Mouse (Mus musculus): Measurements from ENCODE around the gene Ncdn. TPM values are rescaled to one million over a fixed set of nuclear protein-coding genes. Genes with fewer than 3 reads are reported as not detected.

Ncdn gene
- polyA plus RNA-seq (2012; rRNA removed), result 31.5 and 31.9 TPM in 2 replicates

DNA sequence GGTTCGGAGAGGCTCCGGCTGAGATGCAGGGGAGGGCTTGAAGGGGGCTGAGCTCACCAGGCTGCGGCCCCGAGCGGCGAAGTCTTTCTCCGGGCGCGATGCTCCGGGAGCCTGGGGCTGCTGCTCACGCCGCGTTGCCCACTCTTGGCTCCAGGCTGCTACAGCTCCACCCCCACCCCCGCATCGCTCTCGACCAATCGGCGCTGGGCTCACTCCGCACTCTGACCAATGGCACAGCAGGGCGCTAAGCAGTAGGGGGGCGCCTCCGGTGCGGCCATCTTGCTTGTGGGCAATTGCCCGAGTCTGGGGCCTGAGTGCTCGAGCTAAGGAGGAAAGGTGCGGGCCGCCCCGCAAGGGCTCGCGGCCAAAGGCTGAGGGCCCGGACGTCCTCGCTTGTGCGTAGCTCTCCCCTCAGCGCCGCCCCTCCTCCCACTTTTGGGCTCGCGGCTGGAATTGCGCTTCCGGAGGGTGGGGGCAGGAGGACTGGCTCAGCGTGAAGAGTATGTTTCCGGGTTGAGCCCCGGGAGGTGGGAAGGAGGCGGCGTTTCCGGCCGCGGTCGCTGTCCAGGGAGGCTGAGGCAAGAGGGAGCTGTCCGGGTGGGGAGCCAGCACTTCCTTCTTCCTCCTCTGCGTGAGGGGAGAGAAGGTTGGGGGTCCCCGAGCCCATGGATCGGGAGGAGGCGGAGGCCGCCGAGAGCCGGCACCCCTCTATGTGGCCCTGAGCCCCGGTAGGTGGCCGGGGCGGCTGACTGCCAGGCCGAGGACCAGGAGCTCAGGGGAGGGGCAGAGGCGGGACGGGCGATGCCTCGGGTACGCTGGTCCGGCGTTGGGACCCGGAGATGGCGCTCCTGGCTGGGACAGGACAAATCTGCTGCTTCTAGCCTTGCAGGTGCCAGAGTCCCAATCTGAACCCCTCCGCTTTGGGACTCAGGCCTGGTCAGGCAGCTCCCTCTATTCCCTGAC, at the start of gene Ncdn, which contains the start of gene AU040320:
Gene Ncdn, minus strand, starts transcription at position 171 of the 963 bp plus-strand sequence.
Gene AU040320, plus strand, starts transcription at position 277 of the 963 bp plus-strand sequence.
- TF ChIP-seq POLR2A (IDR thresholded peaks at IDR 0.05; ENCODE audit: borderline replicate concordance, extremely low read depth, low read depth, low read length) (peak; percentile 81), CTCF (IDR thresholded peaks at IDR 0.05; ENCODE audit: insufficient read depth, low read length) (no peak)
- DNase-seq, result peak; percentile 98
- Histone ChIP-seq H3K4me3 (replicated peaks; ENCODE audit: extremely low read depth, low read depth, low read length) (peak within 1 kb of the TSS; percentile 94), H3K4me1 (ENCODE audit: control insufficient read depth, insufficient read depth, low read length) (peaks cover 6% of the 10 kb centered on the region)
- under 1% methylated on average over 71 of the region's 71 CpGs for WGBS

DNA sequence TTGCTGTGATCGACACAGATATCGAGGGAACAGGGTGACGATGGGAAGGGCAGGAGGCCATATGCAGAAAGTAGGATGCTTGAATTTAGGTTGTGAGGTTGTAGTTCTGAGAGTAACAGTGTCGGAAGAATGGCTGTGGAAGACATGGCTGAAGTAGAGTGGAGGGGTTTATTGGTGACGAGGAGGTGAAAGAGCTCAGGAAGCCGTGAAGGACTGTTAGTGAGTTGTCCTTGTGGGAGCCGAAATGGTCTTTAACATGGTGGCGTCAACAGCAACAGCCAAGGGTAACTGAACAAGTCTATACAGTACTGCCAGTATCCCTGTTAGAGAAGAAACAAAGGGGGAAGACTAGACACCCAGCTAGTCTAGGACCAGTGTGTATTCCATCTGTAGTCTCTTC, 48.9 kb upstream of the Ncdn start:
- no peak for DNase-seq
- H3K4me3 ChIP-seq (replicated peaks; ENCODE audit: extremely low read depth, low read depth, low read length), result no peak overlapping the region
- TF ChIP-seq CTCF (IDR thresholded peaks at IDR 0.05; ENCODE audit: insufficient read depth, low read length), result no peak
- TF ChIP-seq POLR2A (IDR thresholded peaks at IDR 0.05; ENCODE audit: borderline replicate concordance, extremely low read depth, low read depth, low read length), result no peak
- 0 out of 2 replicates have a peak, but pooled peaks cover 2% of the 10 kb centered on the region for H3K4me1 ChIP-seq (ENCODE audit: control insufficient read depth, insufficient read depth, low read length)
- WGBS, result 97% methylated on average over 8 of the region's 8 CpGs

DNA sequence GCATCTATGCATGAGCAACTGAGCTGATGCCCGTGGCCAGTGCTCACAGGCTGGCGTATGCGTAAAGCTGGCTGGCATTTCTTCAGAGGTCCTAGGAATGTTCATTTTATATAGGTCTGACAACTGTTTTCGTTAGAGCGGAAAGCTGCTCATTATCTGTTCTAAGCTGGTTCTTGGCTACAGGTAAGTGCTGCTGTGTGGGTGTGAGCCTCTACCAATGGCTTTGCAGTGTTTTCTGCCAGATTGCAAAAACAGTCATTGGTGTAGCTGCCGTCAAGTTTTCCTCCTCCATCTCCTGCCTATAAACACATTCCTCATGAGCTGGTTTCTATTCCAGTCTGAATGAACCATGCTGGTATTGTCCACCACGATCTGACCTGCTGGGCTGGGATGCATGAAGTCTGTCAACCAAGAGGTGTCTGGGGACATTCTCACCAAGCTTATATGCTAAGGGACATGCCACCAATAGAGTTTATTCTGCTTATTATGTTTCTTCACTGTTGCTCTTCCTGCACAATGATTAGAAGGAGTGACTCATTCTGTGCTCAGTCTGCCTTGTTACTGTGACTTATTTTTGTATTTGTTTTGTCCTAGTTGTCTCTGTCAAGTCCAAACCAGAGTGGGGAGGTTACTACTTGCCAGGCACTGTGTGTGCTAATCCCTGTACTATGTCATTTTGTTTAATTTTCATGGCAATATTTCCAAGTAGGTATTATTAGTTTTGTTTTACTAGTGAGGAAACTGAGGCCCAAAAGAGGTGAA, 39.3 kb upstream of the Ncdn start:
- no peak for TF ChIP-seq CTCF (IDR thresholded peaks at IDR 0.05; ENCODE audit: insufficient read depth, low read length)
- WGBS, result 88% methylated on average over 7 of the region's 7 CpGs
- Histone ChIP-seq H3K4me1 (ENCODE audit: control insufficient read depth, insufficient read depth, low read length) (no peaks in the 10 kb centered on the region), H3K4me3 (replicated peaks; ENCODE audit: extremely low read depth, low read depth, low read length) (no peak overlapping the region)
- DNase-seq, result no peak

DNA sequence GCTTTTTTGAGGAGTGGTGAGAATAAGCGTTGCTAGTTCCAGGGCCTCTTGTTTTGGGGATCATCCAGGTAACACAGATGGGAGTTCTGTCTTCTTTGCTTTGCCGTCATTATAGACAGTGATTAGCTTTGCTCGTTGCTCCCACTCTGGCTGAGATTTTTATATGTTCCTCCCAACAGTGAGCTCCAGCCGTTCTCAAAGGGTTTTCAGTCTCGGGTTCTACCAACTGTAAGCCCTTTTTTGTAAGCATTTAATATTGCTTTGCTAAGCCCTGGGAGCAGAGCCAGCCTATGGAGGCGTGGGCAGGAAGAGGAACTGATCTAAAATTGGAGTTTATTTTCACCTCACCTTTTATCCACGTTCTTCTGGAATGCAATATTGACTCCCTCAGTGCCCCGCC, 29.8 kb upstream of the Ncdn start:
- no peaks in the 10 kb centered on the region for H3K4me1 ChIP-seq (ENCODE audit: control insufficient read depth, insufficient read depth, low read length)
- no peak for DNase-seq
- TF ChIP-seq CTCF (IDR thresholded peaks at IDR 0.05; ENCODE audit: insufficient read depth, low read length) (no peak), POLR2A (IDR thresholded peaks at IDR 0.05; ENCODE audit: borderline replicate concordance, extremely low read depth, low read depth, low read length) (no peak)
- 66% methylated on average over 8 of the region's 8 CpGs for WGBS
- H3K4me3 ChIP-seq (replicated peaks; ENCODE audit: extremely low read depth, low read depth, low read length), result no peak overlapping the region

DNA sequence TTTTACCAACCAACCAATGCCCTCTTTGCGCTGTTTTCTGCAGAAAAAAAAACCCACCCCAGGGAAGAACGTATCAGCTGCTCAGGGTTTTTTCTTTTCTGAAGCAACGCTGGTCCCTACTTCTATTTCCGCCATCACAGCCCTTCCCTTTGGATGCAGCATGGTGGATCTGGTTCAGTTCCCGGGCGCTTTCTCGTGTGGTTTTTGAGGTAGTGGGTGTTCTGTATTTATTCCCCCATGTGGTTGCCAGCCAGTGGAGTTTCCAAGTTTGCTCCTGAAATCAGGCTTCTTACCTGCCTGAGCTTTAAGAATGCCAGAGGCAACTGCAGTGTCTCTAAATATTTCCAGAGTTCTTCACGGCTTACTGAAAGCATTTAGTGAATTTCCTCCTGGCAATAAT, 29.3 kb upstream of the Ncdn start:
- Histone ChIP-seq H3K4me1 (ENCODE audit: control insufficient read depth, insufficient read depth, low read length) (no peaks in the 10 kb centered on the region), H3K4me3 (replicated peaks; ENCODE audit: extremely low read depth, low read depth, low read length) (no peak overlapping the region)
- no peak for TF ChIP-seq CTCF (IDR thresholded peaks at IDR 0.05; ENCODE audit: insufficient read depth, low read length)
- no peak for TF ChIP-seq POLR2A (IDR thresholded peaks at IDR 0.05; ENCODE audit: borderline replicate concordance, extremely low read depth, low read depth, low read length)
- no peak for DNase-seq
- WGBS, result 91% methylated on average over 8 of the region's 8 CpGs

DNA sequence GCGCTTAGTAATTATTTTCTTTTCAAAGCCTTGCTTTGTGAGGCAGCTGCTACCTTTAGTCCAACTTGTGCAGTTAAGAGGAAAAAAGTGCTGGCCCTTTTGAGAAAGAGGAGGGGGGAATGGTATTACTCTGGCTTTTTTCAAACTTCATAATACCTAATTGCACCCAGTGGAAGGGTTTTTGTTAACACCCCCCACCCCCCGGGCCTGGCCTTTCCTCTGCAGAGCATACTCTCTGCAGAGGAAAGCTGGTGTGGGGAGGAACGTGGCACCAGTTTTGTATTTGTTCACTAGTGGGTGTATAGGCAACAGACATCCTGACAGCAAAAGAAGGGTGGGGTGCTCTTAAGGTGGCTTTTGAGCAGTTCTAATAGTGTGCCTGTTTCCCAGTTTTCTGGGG, 28.6 kb upstream of the Ncdn start:
- 79% methylated on average over 3 of the region's 3 CpGs for WGBS
- Histone ChIP-seq H3K4me1 (ENCODE audit: control insufficient read depth, insufficient read depth, low read length) (no peaks in the 10 kb centered on the region), H3K4me3 (replicated peaks; ENCODE audit: extremely low read depth, low read depth, low read length) (no peak overlapping the region)
- TF ChIP-seq POLR2A (IDR thresholded peaks at IDR 0.05; ENCODE audit: borderline replicate concordance, extremely low read depth, low read depth, low read length), result no peak
- TF ChIP-seq CTCF (IDR thresholded peaks at IDR 0.05; ENCODE audit: insufficient read depth, low read length), result no peak
- DNase-seq, result no peak

DNA sequence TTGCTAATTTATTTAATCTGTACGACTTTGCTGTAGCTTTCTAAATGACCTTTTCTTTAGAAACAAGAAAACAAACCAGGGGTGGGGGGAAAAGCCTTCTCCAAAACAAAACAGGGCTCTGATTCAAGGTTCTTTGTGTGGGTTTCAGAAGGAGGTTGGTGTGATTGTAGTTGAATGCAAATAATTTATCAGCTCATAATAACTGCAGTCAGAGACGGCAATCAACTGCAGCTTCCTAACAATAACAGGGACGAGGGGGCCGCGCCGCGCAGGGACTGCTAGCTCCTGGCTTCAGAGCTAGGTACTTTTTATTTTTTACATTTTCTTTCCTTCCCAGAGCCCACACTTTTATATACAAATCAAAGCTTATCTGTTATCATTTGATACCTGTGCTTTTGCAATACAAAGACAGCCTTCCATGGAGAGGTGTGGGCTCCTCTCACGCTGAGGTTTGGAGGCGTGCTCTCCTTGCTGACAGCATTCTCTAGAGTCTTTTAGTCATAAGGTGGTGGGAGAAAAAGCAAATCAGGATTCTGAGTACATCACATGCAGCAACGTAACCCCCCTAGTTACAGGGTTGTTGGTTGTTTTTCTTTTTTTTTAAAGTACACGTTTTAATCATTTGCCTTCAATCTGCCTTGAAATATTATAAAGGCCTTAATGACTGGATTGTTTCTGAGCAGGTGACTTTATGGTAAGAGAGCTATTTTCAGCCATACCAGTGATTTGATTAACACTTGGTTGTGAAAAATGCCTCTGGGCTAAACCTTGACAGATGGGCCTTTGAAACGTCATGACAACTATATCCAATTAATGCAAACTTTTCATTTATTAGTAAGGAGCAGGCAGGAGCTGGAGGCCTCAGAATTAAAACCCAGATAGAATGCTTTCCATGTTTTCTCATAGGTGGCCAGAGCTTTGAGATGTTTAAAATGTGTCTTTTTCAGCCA, 26.9 kb upstream of the Ncdn start:
- Histone ChIP-seq H3K4me1 (ENCODE audit: control insufficient read depth, insufficient read depth, low read length) (no peaks in the 10 kb centered on the region), H3K4me3 (replicated peaks; ENCODE audit: extremely low read depth, low read depth, low read length) (no peak overlapping the region)
- no peak for DNase-seq
- WGBS, result 83% methylated on average over 12 of the region's 12 CpGs
- TF ChIP-seq CTCF (IDR thresholded peaks at IDR 0.05; ENCODE audit: insufficient read depth, low read length) (no peak), POLR2A (IDR thresholded peaks at IDR 0.05; ENCODE audit: borderline replicate concordance, extremely low read depth, low read depth, low read length) (no peak)

DNA sequence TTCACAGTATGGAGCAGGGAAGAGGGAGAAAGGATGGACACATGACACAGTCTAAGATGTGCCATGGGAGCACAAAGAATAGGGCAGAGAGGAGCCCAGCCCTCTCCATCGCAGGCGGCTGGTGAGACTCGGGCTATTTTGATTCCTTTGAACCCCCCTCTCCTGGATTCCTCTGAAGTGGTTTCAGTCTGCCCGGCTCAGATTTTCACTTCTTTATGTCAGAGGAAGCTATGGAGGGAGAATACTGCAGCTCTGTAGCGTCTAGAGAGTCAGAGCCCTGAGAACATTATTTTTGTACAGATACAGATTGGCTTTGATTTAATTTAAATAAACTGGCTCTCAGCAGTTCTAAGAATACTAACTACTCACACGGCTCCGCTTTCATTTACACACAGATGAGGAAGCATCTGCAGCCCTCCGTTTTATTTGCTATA, 25.9 kb upstream of the Ncdn start:
- Histone ChIP-seq H3K4me3 (replicated peaks; ENCODE audit: extremely low read depth, low read depth, low read length) (no peak overlapping the region), H3K4me1 (ENCODE audit: control insufficient read depth, insufficient read depth, low read length) (no peaks in the 10 kb centered on the region)
- WGBS, result 59% methylated on average over 8 of the region's 8 CpGs
- TF ChIP-seq POLR2A (IDR thresholded peaks at IDR 0.05; ENCODE audit: borderline replicate concordance, extremely low read depth, low read depth, low read length) (no peak), CTCF (IDR thresholded peaks at IDR 0.05; ENCODE audit: insufficient read depth, low read length) (no peak)
- no peak for DNase-seq

DNA sequence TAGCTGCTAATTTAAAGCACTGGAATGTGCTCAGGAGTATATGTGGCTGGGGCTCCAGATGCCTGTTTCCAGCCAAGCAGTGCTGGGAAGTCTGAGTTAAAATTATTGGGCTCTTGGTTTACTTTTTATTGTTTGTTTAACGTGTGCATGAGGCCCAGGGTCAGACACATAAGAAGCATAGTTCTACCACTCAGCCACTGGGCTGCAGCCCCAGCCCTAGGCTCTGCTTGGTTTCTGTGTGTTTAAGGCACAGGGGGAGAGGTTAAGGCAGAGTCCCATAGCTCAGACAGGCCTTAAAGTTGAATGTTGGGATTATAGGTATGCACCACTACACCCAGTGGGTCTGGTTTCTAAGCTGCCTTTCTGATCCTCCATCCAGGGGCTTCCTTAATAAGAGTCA, 21.9 kb upstream of the Ncdn start:
- 38% methylated on average over 1 of the region's 1 CpGs for WGBS
- Histone ChIP-seq H3K4me1 (ENCODE audit: control insufficient read depth, insufficient read depth, low read length) (no peaks in the 10 kb centered on the region), H3K4me3 (replicated peaks; ENCODE audit: extremely low read depth, low read depth, low read length) (no peak overlapping the region)
- DNase-seq, result no peak
- TF ChIP-seq CTCF (IDR thresholded peaks at IDR 0.05; ENCODE audit: insufficient read depth, low read length), result no peak
- no peak for TF ChIP-seq POLR2A (IDR thresholded peaks at IDR 0.05; ENCODE audit: borderline replicate concordance, extremely low read depth, low read depth, low read length)
